Mouse (Mus musculus) C2C12 (cell line): ENCODE results near the gene Rnf123. TPM values are rescaled to one million over a fixed set of nuclear protein-coding genes. Genes with fewer than 3 reads are reported as not detected.
"Not testable (repeated sequence)": the region's sequence is repeated elsewhere in the genome, so short reads cannot be mapped to it uniquely, and the experiment has no call there.

Source experiments
- H3K27me3 ChIP-seq: one replicate; pipeline ENCODE4 v1.6.1; 2011; ENCODE audit not compliant: control insufficient read depth, insufficient read depth, insufficient read length
- H3K36me3 ChIP-seq: one replicate; pipeline ENCODE4 v1.6.1; 2011; ENCODE audit not compliant: control insufficient read depth, insufficient read depth
- H3K4me3 ChIP-seq: one replicate; pipeline ENCODE4 v1.5.1; 2011; ENCODE audit warnings: mild to moderate bottlenecking, control low read depth; ENCODE audit not compliant: poor library complexity, insufficient read depth, severe bottlenecking
- H3K79me2 ChIP-seq: one replicate; pipeline ENCODE4 v1.6.1; 2011; ENCODE audit not compliant: control insufficient read depth, insufficient read depth
- H3K79me3 ChIP-seq: one replicate; pipeline ENCODE4 v1.6.1; 2011; ENCODE audit warnings: low read depth, control low read depth
- H3ac ChIP-seq: one replicate; pipeline ENCODE3; 2011; ENCODE audit warnings: low read depth; ENCODE audit not compliant: control insufficient read depth, insufficient read length
- CEBPB ChIP-seq: IDR thresholded peaks from one replicate; pipeline ENCODE4 v1.6.1; 2011; ENCODE audit warnings: low read depth, mild to moderate bottlenecking, control low read depth, moderate library complexity
- CTCF ChIP-seq: IDR thresholded peaks from one replicate; pipeline ENCODE4 v1.5.1; 2011; ENCODE audit not compliant: control insufficient read depth, insufficient read depth, insufficient read length
- FOSL1 ChIP-seq: IDR thresholded peaks from one replicate; pipeline ENCODE4 v1.8.0; 2011; ENCODE audit warnings: mild to moderate bottlenecking, low read length; ENCODE audit not compliant: poor library complexity, insufficient read depth, severe bottlenecking
- MAX ChIP-seq: IDR thresholded peaks from one replicate; pipeline ENCODE4 v1.6.1; 2011; ENCODE audit warnings: mild to moderate bottlenecking, control low read depth
- MYOD1 ChIP-seq: IDR thresholded peaks from one replicate; pipeline ENCODE4 v1.6.1; 2011; ENCODE audit warnings: low read depth; ENCODE audit not compliant: control insufficient read depth, insufficient read length
- MYOG ChIP-seq: IDR thresholded peaks from one replicate; pipeline ENCODE4 v1.6.1; 2011; ENCODE audit not compliant: control insufficient read depth, insufficient read length; ENCODE audit errors: extremely low read depth
- USF1 ChIP-seq: IDR thresholded peaks from one replicate; pipeline ENCODE4 v1.6.1; 2011; ENCODE audit warnings: low read depth, mild to moderate bottlenecking, control low read depth, moderate library complexity
- polyA plus RNA-seq: library from polyadenylated mRNA; unstranded; fragments of >200 nt; fragmentation: generic; extraction: Trizol; gene quantifications from one replicate; pipeline ENCODE4 v1.2.1, GENCODE M21; 2012; ENCODE audit warnings: missing spikeins

Rnf123 gene
- polyA plus RNA-seq, 1 experiment: 15.4 TPM

DNA sequence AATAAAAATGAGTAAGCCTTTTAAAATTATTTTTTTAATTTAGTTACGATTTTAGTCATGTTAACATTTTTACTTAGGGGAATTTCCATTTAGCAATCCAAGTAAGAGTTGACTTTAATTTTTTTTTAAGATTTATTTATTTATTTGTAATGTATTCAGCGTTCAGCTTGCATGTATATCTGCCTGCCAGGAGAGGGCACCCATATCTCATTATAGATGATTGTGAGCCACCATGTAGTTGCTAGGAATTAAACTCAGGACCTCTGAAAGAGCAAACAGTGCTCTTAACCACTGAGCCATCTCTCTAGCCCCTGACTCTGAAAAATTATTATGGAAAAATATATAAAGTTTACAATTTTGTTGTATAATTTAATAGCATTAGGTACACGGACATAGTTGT is 56.6 kb downstream of the Rnf123 start:
- Histone ChIP-seq H3K79me3 (peaks cover 3% of the 10 kb centered on the region), H3K79me2 (peaks cover 11% of the 10 kb centered on the region), H3ac (no peak overlapping the region), H3K36me3 (peaks cover 17% of the 10 kb centered on the region), H3K4me3 (no peak overlapping the region), H3K27me3 (no peaks in the 10 kb centered on the region)
- TF ChIP-seq MYOG (no peak), USF1 (no peak), CEBPB (no peak), FOSL1 (no peak), MYOD1 (no peak), CTCF (no peak)

DNA sequence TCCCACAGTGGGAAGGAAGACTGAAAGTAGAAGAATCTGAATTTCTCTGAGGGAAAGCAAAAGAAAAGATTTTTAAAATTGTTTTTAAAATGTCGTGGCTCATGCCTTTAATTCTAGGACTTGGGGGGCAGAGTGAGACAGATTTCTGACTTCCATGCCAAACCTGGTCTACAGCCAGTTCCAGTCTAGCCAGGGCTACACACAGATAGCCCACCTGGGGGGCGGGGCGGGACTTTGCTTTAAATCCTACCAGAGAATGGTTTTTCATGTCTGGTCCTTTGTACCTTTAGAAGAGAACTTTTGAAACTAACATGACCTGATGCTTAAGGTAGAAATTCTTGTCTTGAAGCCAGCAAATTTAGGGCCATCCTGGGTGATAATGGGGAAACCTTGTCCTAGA is 59.9 kb downstream of the Rnf123 start:
- TF ChIP-seq MYOG: no peak
- TF ChIP-seq MYOD1: no peak
- TF ChIP-seq MAX: no peak
- TF ChIP-seq CTCF: no peak
- no peak for TF ChIP-seq FOSL1
- TF ChIP-seq CEBPB: no peak
- TF ChIP-seq USF1: no peak
- Histone ChIP-seq H3K79me3 (peaks cover 3% of the 10 kb centered on the region), H3K4me3 (no peak overlapping the region), H3K36me3 (peaks cover 17% of the 10 kb centered on the region), H3ac (no peak overlapping the region), H3K79me2 (peaks cover 32% of the 10 kb centered on the region), H3K27me3 (no peaks in the 10 kb centered on the region)

DNA sequence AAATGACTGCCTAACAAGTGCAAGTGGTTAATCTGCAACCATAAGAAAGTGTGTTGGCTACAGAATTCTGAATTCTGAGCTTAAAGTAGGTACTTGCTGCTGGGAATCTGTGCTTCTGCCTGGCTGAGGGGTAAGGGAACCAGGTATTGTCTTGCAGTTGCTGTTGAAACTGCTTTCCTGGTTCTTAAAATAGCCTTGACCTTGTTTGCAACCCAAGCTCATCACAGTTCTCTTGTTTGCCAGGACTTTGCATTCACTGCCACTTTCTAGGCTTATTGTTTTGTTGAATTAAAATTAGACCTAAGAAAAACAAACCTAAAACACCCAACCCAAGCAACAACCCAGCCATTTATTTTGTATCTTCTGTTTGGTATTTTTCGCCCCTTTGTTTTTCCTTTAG is 62.4 kb downstream of the Rnf123 start:
- no peak overlapping the region for H3ac ChIP-seq
- no peak for TF ChIP-seq MAX
- no peak for TF ChIP-seq MYOG
- no peak for TF ChIP-seq FOSL1
- peaks cover 42% of the 10 kb centered on the region for H3K79me2 ChIP-seq
- no peak overlapping the region for H3K4me3 ChIP-seq
- peaks cover 3% of the 10 kb centered on the region for H3K79me3 ChIP-seq
- H3K27me3 ChIP-seq: no peaks in the 10 kb centered on the region
- H3K36me3 ChIP-seq: peaks cover 11% of the 10 kb centered on the region

DNA sequence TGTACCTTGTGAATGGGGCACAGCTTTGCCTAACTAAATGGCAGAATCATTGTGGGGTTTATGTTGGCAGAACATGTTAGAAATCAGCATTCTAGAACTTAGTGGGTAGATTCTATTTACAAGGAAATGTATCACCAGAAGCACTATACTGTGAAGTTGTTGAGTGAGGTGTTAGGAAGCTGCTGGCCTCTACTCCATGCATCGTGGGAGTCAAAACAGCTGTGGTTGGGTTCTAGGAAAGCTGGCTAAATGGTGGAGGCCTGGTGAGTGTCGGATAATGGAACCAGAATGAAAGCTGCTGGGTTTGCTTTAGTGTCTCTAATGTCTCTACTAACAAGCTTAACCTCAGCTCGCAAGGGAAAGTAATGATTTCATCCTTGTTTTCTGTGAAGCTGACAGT is 66.0 kb downstream of the Rnf123 start:
- Histone ChIP-seq H3ac (no peak overlapping the region), H3K79me2 (peaks cover 47% of the 10 kb centered on the region), H3K36me3 (no peaks in the 10 kb centered on the region), H3K4me3 (no peak overlapping the region), H3K79me3 (peaks cover 7% of the 10 kb centered on the region), H3K27me3 (no peaks in the 10 kb centered on the region)
- no peak for TF ChIP-seq MYOG
- TF ChIP-seq CTCF: no peak
- no peak for TF ChIP-seq CEBPB
- no peak for TF ChIP-seq MAX
- TF ChIP-seq USF1: no peak
- no peak for TF ChIP-seq MYOD1
- TF ChIP-seq FOSL1: no peak

DNA sequence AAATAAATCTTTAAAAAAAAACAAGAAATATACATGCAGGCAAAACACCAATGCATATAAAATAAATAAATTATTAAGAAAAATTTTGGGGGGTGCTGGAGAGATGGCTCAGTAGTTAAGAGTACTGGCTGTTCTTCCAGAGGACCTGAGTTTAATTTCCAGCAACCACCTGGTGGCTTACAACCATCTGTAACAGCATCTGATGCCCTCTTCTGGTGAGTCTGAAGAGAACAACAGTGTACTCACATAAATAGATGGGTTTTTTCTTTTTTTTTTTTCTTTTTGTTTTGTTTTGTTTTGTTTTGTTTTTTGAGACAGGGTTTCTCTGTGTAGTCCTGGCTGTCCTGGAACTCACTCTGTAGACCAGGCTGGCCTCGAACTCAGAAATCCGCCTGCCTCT is 69.6 kb downstream of the Rnf123 start:
- not testable (repeated sequence) for H3K36me3 ChIP-seq, H3K4me3 ChIP-seq, H3ac ChIP-seq, H3K27me3 ChIP-seq
- peaks cover 21% of the 10 kb centered on the region for H3K79me3 ChIP-seq
- H3K79me2 ChIP-seq: peaks cover 58% of the 10 kb centered on the region

DNA sequence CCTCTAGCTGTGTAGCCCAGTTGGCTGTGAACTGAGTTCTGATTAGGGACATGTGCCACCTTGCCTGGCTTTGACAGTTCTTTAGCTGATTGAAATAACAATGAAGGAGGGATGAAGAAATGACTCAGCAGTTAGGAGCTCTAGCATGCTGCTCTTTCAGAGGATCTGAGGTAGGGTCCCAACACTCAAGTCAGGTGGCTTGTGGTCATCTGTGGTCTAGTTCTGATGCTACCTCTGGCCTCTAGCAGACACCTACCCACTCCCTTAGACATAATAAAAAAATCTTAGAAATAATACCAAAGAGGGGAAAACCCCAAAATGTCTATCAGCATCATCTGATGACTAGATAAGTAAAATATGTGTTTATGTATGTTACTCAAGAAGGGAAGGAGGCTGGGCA is 72.8 kb downstream of the Rnf123 start:
- no peaks in the 10 kb centered on the region for H3K27me3 ChIP-seq
- H3K36me3 ChIP-seq: no peaks in the 10 kb centered on the region
- TF ChIP-seq FOSL1: no peak
- TF ChIP-seq CEBPB: no peak
- no peak for TF ChIP-seq CTCF
- TF ChIP-seq USF1: no peak
- no peak for TF ChIP-seq MYOG
- TF ChIP-seq MYOD1: no peak
- no peak for TF ChIP-seq MAX
- H3K79me2 ChIP-seq: peaks cover 77% of the 10 kb centered on the region
- H3ac ChIP-seq: no peak overlapping the region
- H3K79me3 ChIP-seq: peaks cover 35% of the 10 kb centered on the region
- no peak overlapping the region for H3K4me3 ChIP-seq
